Mouse (Mus musculus): ENCODE measurements around the gene Adgrg5. TPM values are rescaled to one million over a fixed set of nuclear protein-coding genes. Genes with fewer than 3 reads are reported as not detected.
A peak's percentile ranks its signal among the peaks of the same experiment; 100 is the strongest.

The Adgrg5 gene
- polyA plus RNA-seq, 1 experiment, result 2.6 TPM

DNA sequence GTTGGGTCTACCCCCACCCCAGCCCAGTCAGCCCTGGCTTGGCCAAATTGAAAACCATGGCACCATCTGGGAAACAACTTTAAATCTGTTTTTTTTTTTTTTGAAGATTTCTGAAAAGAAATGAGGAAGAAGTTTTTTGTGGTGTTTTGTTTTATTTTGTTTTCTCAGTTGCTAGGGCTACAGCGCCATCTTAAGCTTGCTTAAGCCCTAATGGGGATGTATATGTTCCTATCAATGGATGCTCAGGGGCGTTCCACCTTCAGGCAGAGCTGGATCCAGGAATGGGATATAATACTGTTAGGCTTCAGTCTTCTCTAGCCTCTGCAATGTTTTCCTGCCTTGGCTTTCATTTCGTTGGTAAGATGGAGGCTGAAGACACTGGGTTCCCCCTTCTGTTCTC, 11.7 kb downstream of the Adgrg5 start:
- Histone ChIP-seq H3K27me3 (replicated peaks; ENCODE audit: control insufficient read depth, insufficient read depth, low read length) (no peaks in the 10 kb centered on the region), H3K36me3 (ENCODE audit: control insufficient read depth, insufficient read depth, low read length) (no peaks in the 10 kb centered on the region), H3K4me3 (ENCODE audit: insufficient read depth, low read depth, low read length) (no peak overlapping the region), H3K4me1 (ENCODE audit: control insufficient read depth, insufficient read depth, low read length) (no peaks in the 10 kb centered on the region), H3K27ac (ENCODE audit: insufficient read depth, low read depth, low read length) (no peak overlapping the region)
- WGBS, result 78% methylated on average over 3 of the region's 3 CpGs
- no peak for DNase-seq
- TF ChIP-seq POLR2A (IDR thresholded peaks at IDR 0.05; ENCODE audit: low read depth, low read length) (no peak), CTCF (conservative IDR thresholded peaks at IDR 0.05; ENCODE audit: insufficient read depth, insufficient read length, low read depth, low read length) (no peak)

DNA sequence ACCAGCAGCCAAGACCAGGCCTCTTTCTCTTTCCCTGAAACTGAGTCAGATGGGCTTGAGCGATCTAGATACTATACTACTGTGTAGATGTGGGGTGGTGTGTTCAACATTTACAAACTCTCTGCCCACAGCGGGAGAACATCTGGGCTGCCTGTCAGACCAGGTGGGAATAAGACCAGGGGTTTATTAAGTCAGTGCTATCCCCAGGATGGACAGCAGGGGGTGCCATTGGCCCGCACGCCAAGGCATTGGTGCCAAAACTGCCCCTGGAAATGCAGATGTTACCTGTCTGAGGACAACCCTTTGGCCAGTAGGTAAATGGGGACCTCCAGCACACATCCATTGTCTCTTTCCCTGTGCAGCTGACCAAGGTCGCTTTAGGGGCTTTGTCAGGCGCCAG, 19.1 kb downstream of the Adgrg5 start:
- Histone ChIP-seq H3K4me3 (ENCODE audit: insufficient read depth, low read depth, low read length) (no peak overlapping the region), H3K27ac (ENCODE audit: insufficient read depth, low read depth, low read length) (no peak overlapping the region), H3K4me1 (ENCODE audit: control insufficient read depth, insufficient read depth, low read length) (no peaks in the 10 kb centered on the region), H3K36me3 (ENCODE audit: control insufficient read depth, insufficient read depth, low read length) (no peaks in the 10 kb centered on the region), H3K27me3 (replicated peaks; ENCODE audit: control insufficient read depth, insufficient read depth, low read length) (no peaks in the 10 kb centered on the region)
- peak; percentile 71 for DNase-seq
- TF ChIP-seq POLR2A (IDR thresholded peaks at IDR 0.05; ENCODE audit: low read depth, low read length), result no peak
- peak; percentile 90 for TF ChIP-seq CTCF (conservative IDR thresholded peaks at IDR 0.05; ENCODE audit: insufficient read depth, insufficient read length, low read depth, low read length)
- WGBS, result 15% methylated on average over 6 of the region's 6 CpGs

DNA sequence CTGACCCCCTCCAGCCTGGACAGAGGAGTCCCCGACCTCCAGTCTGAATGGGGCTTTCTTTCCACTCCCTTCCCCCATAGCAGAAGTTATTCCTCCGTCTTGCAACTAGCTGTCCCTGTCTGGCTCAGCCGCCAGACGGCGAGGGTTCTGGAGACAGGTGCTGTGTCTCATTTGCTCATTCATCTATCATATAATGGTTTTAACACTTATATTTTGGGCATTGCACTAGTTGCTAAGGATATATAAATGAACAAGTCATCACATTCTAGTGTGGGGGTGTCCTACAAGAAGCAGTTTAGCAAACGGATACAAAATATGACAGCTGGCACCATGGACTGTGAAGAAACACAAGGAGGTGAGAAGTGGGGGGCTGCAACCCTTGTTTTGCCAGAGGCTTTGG, 21.7 kb downstream of the Adgrg5 start:
- no peaks in the 10 kb centered on the region for H3K36me3 ChIP-seq (ENCODE audit: control insufficient read depth, insufficient read depth, low read length)
- 71% methylated on average over 6 of the region's 6 CpGs for WGBS
- TF ChIP-seq POLR2A (IDR thresholded peaks at IDR 0.05; ENCODE audit: low read depth, low read length), result no peak
- TF ChIP-seq CTCF (conservative IDR thresholded peaks at IDR 0.05; ENCODE audit: insufficient read depth, insufficient read length, low read depth, low read length), result no peak
- no peak for DNase-seq
- H3K4me3 ChIP-seq (ENCODE audit: insufficient read depth, low read depth, low read length), result no peak overlapping the region
- H3K27me3 ChIP-seq (replicated peaks; ENCODE audit: control insufficient read depth, insufficient read depth, low read length), result no peaks in the 10 kb centered on the region
- no peaks in the 10 kb centered on the region for H3K4me1 ChIP-seq (ENCODE audit: control insufficient read depth, insufficient read depth, low read length)
- no peak overlapping the region for H3K27ac ChIP-seq (ENCODE audit: insufficient read depth, low read depth, low read length)

DNA sequence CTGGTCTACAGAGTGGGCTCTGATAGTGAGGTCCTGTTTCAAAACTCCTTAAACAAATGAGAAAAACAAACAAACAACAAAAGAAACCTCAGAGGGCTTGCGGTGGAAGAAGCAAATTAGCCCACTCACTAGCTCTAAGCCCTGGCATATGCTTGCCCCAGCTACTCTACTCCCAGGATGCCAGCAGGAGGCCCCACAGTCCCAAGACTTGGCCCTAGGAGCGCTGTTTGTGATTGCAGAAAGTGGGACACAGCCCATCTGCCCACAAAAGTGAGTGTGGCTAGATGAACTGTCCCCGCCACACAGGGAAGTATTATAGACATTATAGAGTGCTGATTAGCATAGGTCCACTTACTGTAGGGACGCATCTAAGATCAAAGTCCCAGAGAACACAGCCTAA, 24.9 kb downstream of the Adgrg5 start:
- TF ChIP-seq CTCF (conservative IDR thresholded peaks at IDR 0.05; ENCODE audit: insufficient read depth, insufficient read length, low read depth, low read length), result no peak
- no peak for TF ChIP-seq POLR2A (IDR thresholded peaks at IDR 0.05; ENCODE audit: low read depth, low read length)
- 88% methylated on average over 4 of the region's 4 CpGs for WGBS
- Histone ChIP-seq H3K4me1 (ENCODE audit: control insufficient read depth, insufficient read depth, low read length) (no peaks in the 10 kb centered on the region), H3K27ac (ENCODE audit: insufficient read depth, low read depth, low read length) (no peak overlapping the region), H3K36me3 (ENCODE audit: control insufficient read depth, insufficient read depth, low read length) (no peaks in the 10 kb centered on the region), H3K4me3 (ENCODE audit: insufficient read depth, low read depth, low read length) (no peak overlapping the region), H3K27me3 (replicated peaks; ENCODE audit: control insufficient read depth, insufficient read depth, low read length) (no peaks in the 10 kb centered on the region)
- no peak for DNase-seq

DNA sequence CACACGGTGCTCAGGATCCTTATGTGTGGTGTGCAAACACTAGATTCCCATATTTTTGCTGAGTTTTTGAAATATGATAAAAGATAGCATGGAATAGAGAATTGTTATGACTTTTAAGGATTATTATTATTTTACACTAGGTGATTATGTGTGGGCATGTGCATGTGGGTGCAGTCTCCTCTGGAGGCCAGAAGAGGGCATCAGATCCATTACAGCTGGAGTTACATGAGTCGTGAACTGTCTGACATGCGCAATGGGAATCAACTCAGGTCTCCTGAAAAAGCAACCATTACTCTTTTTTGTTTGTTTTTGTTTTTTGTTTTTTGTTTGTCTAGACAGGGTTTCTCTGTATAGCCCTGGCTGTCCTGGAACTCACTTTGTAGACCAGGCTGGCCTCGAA, 25.5 kb downstream of the Adgrg5 start:
- TF ChIP-seq CTCF (conservative IDR thresholded peaks at IDR 0.05; ENCODE audit: insufficient read depth, insufficient read length, low read depth, low read length), result 0 out of 2 replicates have a peak, but pooled peaks have one; percentile 18
- no peak for TF ChIP-seq POLR2A (IDR thresholded peaks at IDR 0.05; ENCODE audit: low read depth, low read length)
- no peak overlapping the region for H3K4me3 ChIP-seq (ENCODE audit: insufficient read depth, low read depth, low read length)
- H3K27ac ChIP-seq (ENCODE audit: insufficient read depth, low read depth, low read length), result no peak overlapping the region
- no peak for DNase-seq
- no peaks in the 10 kb centered on the region for H3K4me1 ChIP-seq (ENCODE audit: control insufficient read depth, insufficient read depth, low read length)
- no peaks in the 10 kb centered on the region for H3K36me3 ChIP-seq (ENCODE audit: control insufficient read depth, insufficient read depth, low read length)
- 90% methylated on average over 4 of the region's 4 CpGs for WGBS
- H3K27me3 ChIP-seq (replicated peaks; ENCODE audit: control insufficient read depth, insufficient read depth, low read length), result no peaks in the 10 kb centered on the region

- Histone ChIP-seq H3K27ac (ENCODE audit: insufficient read depth, low read depth, low read length) (no peak overlapping the region), H3K36me3 (ENCODE audit: control insufficient read depth, insufficient read depth, low read length) (no peaks in the 10 kb centered on the region), H3K27me3 (replicated peaks; ENCODE audit: control insufficient read depth, insufficient read depth, low read length) (no peaks in the 10 kb centered on the region), H3K4me1 (ENCODE audit: control insufficient read depth, insufficient read depth, low read length) (peaks cover 9% of the 10 kb centered on the region), H3K4me3 (ENCODE audit: insufficient read depth, low read depth, low read length) (no peak overlapping the region)
- TF ChIP-seq POLR2A (IDR thresholded peaks at IDR 0.05; ENCODE audit: low read depth, low read length) (no peak), CTCF (conservative IDR thresholded peaks at IDR 0.05; ENCODE audit: insufficient read depth, insufficient read length, low read depth, low read length) (peak; percentile 97)
- WGBS, result 21% methylated on average over 4 of the region's 4 CpGs
- DNase-seq, result peak; percentile 88
These were observed 26.6 kb downstream of the Adgrg5 start for GRCm38 (mm10) chr8:94950046-94950445.

GRCm38 (mm10) chr8:94950458-94950857, 27.0 kb downstream of the Adgrg5 start:
- Histone ChIP-seq H3K4me3 (ENCODE audit: insufficient read depth, low read depth, low read length) (no peak overlapping the region), H3K4me1 (ENCODE audit: control insufficient read depth, insufficient read depth, low read length) (peaks cover 9% of the 10 kb centered on the region), H3K27ac (ENCODE audit: insufficient read depth, low read depth, low read length) (no peak overlapping the region), H3K27me3 (replicated peaks; ENCODE audit: control insufficient read depth, insufficient read depth, low read length) (no peaks in the 10 kb centered on the region), H3K36me3 (ENCODE audit: control insufficient read depth, insufficient read depth, low read length) (no peaks in the 10 kb centered on the region)
- no peak for DNase-seq
- TF ChIP-seq POLR2A (IDR thresholded peaks at IDR 0.05; ENCODE audit: low read depth, low read length), result no peak
- TF ChIP-seq CTCF (conservative IDR thresholded peaks at IDR 0.05; ENCODE audit: insufficient read depth, insufficient read length, low read depth, low read length), result no peak
- WGBS, result 83% methylated on average over 5 of the region's 5 CpGs

GRCm38 (mm10) chr8:94952086-94952485, 28.6 kb downstream of the Adgrg5 start:
- 79% methylated on average over 5 of the region's 5 CpGs for WGBS
- H3K27ac ChIP-seq (ENCODE audit: insufficient read depth, low read depth, low read length), result no peak overlapping the region
- H3K4me1 ChIP-seq (ENCODE audit: control insufficient read depth, insufficient read depth, low read length), result peaks cover 9% of the 10 kb centered on the region
- TF ChIP-seq POLR2A (IDR thresholded peaks at IDR 0.05; ENCODE audit: low read depth, low read length), result no peak
- TF ChIP-seq CTCF (conservative IDR thresholded peaks at IDR 0.05; ENCODE audit: insufficient read depth, insufficient read length, low read depth, low read length), result no peak
- H3K36me3 ChIP-seq (ENCODE audit: control insufficient read depth, insufficient read depth, low read length), result no peaks in the 10 kb centered on the region
- no peaks in the 10 kb centered on the region for H3K27me3 ChIP-seq (replicated peaks; ENCODE audit: control insufficient read depth, insufficient read depth, low read length)
- no peak overlapping the region for H3K4me3 ChIP-seq (ENCODE audit: insufficient read depth, low read depth, low read length)
- DNase-seq, result no peak
